Mouse (Mus musculus) gastrocnemius, postnatal 4 days (tissue): ENCODE data around the gene Exoc3. TPM values are rescaled to one million over a fixed set of nuclear protein-coding genes. Genes with fewer than 3 reads are reported as not detected.

Source experiments
- DNase-seq, 2 experiments: peaks; one replicate each; pipeline ENCODE4 v3.0.0; 2021 to 2022; ENCODE audit warnings: low spot score in 2 of 2, mixed read lengths in 2 of 2
- total RNA-seq, 2 experiments: library from RNA; stranded (reverse); gene quantifications; 2 replicates each; pipeline ENCODE4 v1.2.3; 2021

Exoc3 gene
- total RNA-seq, 2 experiments from 2014 or later: 39.0 to 43.5 TPM

DNA sequence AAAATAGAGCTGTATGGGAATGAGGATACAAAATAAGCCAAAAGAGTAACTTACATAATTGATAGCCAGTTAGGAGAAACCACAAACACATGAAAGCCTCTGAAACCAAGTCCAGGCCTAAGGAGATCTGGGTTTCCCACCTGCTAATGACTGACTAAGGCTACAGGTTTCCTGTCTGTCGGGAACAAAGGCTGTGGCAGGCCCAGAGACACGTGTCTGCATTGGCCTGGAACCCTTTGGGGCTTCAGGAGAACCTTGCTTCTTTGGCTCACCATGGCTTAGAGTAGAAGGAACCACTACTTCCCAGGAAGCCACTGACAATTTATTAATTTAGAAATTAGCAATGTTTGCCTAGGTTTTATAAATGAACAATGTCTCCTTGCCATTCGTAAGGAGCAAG is 65.2 kb downstream of the Exoc3 start:
- DNase-seq: no peak

DNA sequence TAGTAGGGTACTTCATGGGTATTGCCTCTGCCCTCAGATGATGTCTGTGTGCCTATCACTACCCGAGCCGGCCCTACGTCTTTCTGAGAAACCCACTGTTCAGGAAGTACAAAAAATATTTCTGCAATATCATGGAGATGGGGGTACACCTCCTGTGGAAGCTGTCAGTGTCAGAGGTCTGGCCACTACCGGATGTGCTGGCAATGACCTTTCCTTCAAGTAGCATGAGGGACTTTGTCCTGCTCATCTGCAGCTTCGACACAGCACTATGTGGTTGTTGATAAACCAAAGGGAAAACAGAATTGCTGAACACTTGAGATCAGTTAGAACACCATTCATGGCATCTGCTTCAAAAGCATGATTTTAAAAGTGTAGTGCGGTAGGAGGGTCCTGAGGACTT is 67.7 kb downstream of the Exoc3 start:
- DNase-seq: no peak

DNA sequence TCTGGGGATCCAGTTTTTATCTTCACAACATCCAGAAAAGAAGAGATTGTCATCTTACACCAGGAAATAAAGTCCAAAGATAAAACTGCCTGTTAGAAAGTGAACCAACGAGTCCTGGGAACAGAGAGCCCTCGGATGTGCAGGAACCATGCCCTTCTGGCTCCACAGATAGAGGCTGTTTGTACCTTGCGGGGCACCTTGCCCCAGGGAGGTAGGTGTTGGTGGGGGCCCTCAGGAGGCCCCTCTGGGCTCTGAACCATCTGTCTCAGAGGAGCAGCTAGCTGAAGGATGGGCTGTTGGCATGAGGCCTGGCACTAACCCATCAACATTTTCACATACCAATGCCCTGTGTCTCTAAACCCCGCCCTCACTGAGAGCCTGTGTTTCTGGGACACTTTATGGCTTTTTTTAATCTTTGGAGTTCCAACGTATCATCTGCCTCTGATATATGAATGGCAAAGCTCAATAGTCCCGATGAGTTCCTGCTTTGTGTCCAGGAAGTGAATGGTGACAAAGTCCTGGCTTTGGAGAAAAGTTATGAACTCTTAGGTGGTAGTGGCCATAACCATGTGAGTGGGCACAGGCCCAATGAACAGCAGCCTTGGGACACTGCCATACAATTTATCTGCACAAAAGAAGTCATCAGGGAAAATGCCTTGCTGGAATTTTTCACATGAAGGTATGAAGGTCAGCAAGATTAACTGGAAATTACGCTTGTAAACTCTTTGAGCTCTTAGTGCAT is 69.5 kb downstream of the Exoc3 start:
- no peak for DNase-seq

DNA sequence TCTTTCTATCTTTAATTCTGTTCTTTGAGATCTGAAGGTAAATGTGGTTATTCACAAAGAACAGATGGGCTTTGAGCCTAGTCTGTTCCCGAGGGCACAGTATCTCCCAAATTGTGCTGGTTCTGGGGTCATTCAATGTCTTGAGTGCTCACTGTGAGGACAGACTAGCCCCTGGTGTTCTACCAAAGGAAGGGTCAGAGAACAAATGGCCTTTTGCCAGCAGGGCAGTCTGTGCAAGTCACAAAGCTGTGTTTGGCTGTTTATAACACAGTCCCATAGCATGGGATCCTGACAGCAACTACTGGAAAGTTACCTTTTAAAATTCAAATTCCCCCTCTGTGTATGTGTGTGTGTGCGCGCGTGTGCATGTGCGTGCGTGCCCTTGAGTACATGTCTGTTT is 78.6 kb downstream of the Exoc3 start:
- DNase-seq: no peak

DNA sequence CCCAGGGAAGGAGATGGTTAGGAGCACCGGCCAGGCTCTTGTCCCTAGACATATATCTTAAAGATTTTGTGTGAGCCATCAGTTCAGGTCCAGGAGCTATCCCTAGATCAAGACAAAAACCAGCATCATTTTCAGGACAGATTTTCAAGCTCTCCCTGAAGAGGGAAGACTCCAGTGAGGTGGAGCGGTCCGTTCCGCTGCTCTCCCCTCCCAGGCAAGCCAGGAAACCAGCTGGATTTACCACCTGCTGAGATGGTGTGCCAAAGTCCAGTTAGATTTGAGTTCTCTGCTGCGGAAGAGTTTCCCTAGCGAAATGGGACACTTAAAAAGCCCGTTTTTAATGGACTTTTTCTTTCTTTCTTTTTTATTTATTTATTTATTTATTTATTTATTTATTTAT is 81.0 kb downstream of the Exoc3 start:
- no peak for DNase-seq

DNA sequence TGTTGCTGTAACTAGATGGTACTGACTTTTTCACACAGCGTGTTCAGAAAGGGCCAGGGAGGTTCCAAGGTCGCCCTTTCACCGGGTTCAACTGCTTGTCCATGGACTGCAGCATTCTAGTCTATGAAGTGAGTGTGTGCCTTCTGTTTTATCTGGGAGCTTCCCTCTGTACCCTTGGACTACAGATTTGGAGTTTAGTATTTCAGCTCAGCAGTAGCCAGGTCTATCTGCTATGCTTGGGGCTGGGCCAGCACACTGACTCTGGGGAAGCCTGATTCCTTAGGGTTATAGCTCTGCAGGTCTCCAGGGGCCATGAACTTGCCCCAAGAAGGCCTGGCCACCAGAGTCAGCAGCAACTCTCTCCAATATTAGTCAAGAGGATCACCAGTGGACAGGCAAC is 85.9 kb downstream of the Exoc3 start:
- DNase-seq: no peak

DNA sequence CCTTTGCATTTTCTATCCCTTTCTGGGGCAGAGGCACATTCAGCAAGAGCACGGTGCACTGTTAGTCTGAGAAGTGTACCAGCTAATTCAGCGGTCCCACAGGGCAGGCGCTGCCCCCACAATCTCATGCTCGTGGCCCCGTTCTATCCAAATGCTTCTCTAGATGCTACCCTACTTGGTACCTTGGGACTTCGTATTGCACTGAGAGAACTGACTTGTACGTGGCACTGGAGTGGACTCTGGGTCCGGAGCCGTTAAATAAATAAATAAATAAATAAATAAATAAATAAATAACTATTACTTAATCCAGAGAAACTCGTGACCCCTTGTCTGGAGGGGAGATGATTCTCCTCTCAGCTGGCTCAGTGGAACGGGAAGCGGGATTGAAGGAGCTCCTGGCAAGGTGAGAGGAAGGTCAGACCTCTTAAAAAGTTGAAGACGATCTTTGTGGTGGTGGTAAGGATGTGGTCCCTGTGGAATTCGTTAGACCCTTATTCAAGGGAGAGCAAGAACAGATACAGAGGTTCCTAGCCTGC is 86.7 kb downstream of the Exoc3 start:
- no peak for DNase-seq

DNA sequence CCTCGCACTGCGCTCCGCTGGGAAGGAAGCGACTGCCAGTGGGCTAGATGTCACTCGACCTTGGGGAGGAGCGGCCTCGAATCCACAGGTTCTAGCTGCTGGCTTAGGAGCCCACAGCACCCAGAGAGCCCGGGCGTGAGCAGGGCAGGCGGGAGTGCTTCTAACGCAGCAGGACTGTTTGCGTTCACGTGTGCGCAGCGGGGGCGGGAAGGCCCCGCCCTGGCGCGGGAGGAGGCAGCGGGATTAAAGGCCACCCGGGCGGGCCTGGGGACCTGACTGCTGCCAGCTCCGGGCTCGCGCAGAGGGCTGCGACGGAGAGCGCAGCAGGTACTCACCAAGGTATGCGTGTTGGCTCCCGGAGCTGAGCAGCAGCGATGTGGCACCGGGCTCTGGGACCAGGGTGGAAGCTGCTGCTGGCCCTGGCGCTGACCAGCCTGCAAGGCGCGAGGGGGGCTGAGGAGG is 87.4 kb downstream of the Exoc3 start, which contains the start of gene Slc9a3:
Gene Slc9a3 (plus strand): TSS at position 317 of the 462 bp plus-strand sequence.
- no peak for DNase-seq

Other genes with a start within 250 kb of the Exoc3 start
- not detected for gene Zdhhc11, start 244.9 kb downstream of the Exoc3 start, total RNA-seq
- 10 to 100 TPM; 11.0 to 12.7 TPM for gene Tppp, start 199.3 kb downstream of the Exoc3 start, total RNA-seq
- 1 to 10 TPM; 2.1 to 5.0 TPM for gene Cep72, start 146.4 kb downstream of the Exoc3 start, total RNA-seq
- under 1 TPM; 0.73 to 0.76 TPM for gene Slc9a3, start 87.3 kb downstream of the Exoc3 start, total RNA-seq
- under 1 TPM; 0.22 to 0.39 TPM for gene Ahrr, start 83.6 kb upstream of the Exoc3 start, total RNA-seq
- 10 to 100 TPM; 41.8 to 42.4 TPM for gene Pdcd6, start 108.8 kb upstream of the Exoc3 start, total RNA-seq
- gene Sdha, start 141.5 kb upstream of the Exoc3 start, total RNA-seq: 100 to 1,000 TPM; 396 to 440 TPM
- 10 to 100 TPM; 47.7 to 51.1 TPM for gene Ccdc127, start 141.6 kb upstream of the Exoc3 start, total RNA-seq
- 10 to 100 TPM; 33.2 to 39.0 TPM for gene Lrrc14b, start 155.3 kb upstream of the Exoc3 start, total RNA-seq
- 1 to 10 TPM; 1.6 to 2.1 TPM for gene Zfp72, start 182.1 kb upstream of the Exoc3 start, total RNA-seq
- 100 to 1,000 TPM; 369 to 414 TPM for gene Ftl1-ps1, start 191.0 kb upstream of the Exoc3 start, total RNA-seq